Mouse (Mus musculus) lung, embryonic 16.5 days (tissue): ENCODE results near the gene Dguok. TPM values are rescaled to one million over a fixed set of nuclear protein-coding genes. Genes with fewer than 3 reads are reported as not detected.

ENCODE experiments used
- ATAC-seq: fragments of 200-750 bp; cut with Nextera tagmentation; 2 replicates; pipeline ENCODE4 v1.8.0; 2017; ENCODE audit warnings: low read depth, mild to moderate bottlenecking, moderate library complexity
- H3K27ac ChIP-seq: fragments of 300-500 bp; sonication (generic); 2 replicates; pipeline ENCODE4 v1.5.1; 2014; ENCODE audit warnings: mild to moderate bottlenecking, control low read depth, low read length
- H3K27me3 ChIP-seq: fragments of 300-500 bp; sonication (generic); 2 replicates; pipeline ENCODE4 v1.6.1; 2014; ENCODE audit warnings: low read depth, low read length, mixed read lengths; ENCODE audit not compliant: control insufficient read depth, insufficient read depth
- H3K36me3 ChIP-seq: fragments of 300-500 bp; sonication (generic); 2 replicates; pipeline ENCODE4 v1.6.1; 2014; ENCODE audit warnings: low read length; ENCODE audit not compliant: control insufficient read depth, insufficient read depth
- H3K4me1 ChIP-seq: fragments of 300-500 bp; sonication (generic); replicated peaks from 2 replicates; pipeline ENCODE4 v1.6.1; 2014; ENCODE audit warnings: low read length, mixed read lengths; ENCODE audit not compliant: control insufficient read depth, insufficient read depth
- H3K4me2 ChIP-seq: fragments of 300-500 bp; sonication (generic); 2 replicates; pipeline ENCODE4 v1.6.1; 2014; ENCODE audit warnings: low read depth, low read length, control low read depth
- H3K4me3 ChIP-seq: fragments of 300-500 bp; sonication (generic); 2 replicates; pipeline ENCODE4 v1.5.1; 2014; ENCODE audit warnings: mild to moderate bottlenecking, low read length, control low read depth
- H3K9ac ChIP-seq: fragments of 300-500 bp; sonication (generic); 2 replicates; pipeline ENCODE4 v1.6.1; 2014; ENCODE audit warnings: low read length, control low read depth
- H3K9me3 ChIP-seq: fragments of 300-500 bp; sonication (generic); 2 replicates; pipeline ENCODE4 v1.6.1; 2016; ENCODE audit warnings: low read length; ENCODE audit not compliant: control insufficient read depth
- WGBS: fragments of 180-500 bp; shearing (Covaris S2); extraction: QIAGEN DNeasy Blood & Tissue Kit; methylation state at CpG from one replicate; pipeline ENCODE4 v1.1.7; 2014; 5-methylcytosine and 5-hydroxymethylcytosine counted together
- polyA plus RNA-seq: library from polyadenylated mRNA; unstranded; fragments of >200 nt; fragmentation: Nextera tagmentation; extraction: Ambion mirVana; gene quantifications from 2 replicates; pipeline ENCODE4 v1.2.1, GENCODE M21; 2015

Gene Dguok
- polyA plus RNA-seq, 1 experiment from 2014 or later, result 78.3 TPM

- Histone ChIP-seq H3K9ac (no peak overlapping the region), H3K4me1 (no peaks in the 10 kb centered on the region), H3K36me3 (peaks cover 9% of the 10 kb centered on the region), H3K4me2 (no peak overlapping the region), H3K27ac (no peak overlapping the region), H3K9me3 (no peaks in the 10 kb centered on the region), H3K4me3 (no peak overlapping the region), H3K27me3 (no peaks in the 10 kb centered on the region)
- WGBS, result 72% methylated on average over 7 of the region's 7 CpGs
- no peak for ATAC-seq
These were observed 31.3 kb downstream of the Dguok start for GRCm38 (mm10) chr6:83475431-83475830.

GRCm38 (mm10) chr6:83473240-83473639 lies 33.5 kb downstream of the Dguok start:
- Histone ChIP-seq H3K4me1 (no peaks in the 10 kb centered on the region), H3K36me3 (no peaks in the 10 kb centered on the region), H3K27me3 (no peaks in the 10 kb centered on the region), H3K4me2 (no peak overlapping the region), H3K9me3 (no peaks in the 10 kb centered on the region), H3K4me3 (no peak overlapping the region), H3K9ac (no peak overlapping the region), H3K27ac (no peak overlapping the region)
- no peak for ATAC-seq
- WGBS, result 75% methylated on average over 9 of the region's 9 CpGs

- Histone ChIP-seq H3K9ac (no peak overlapping the region), H3K4me3 (no peak overlapping the region), H3K36me3 (no peaks in the 10 kb centered on the region), H3K27me3 (no peaks in the 10 kb centered on the region), H3K27ac (no peak overlapping the region), H3K4me1 (no peaks in the 10 kb centered on the region), H3K9me3 (no peaks in the 10 kb centered on the region), H3K4me2 (no peak overlapping the region)
- no peak for ATAC-seq
- 76% methylated on average over 7 of the region's 7 CpGs for WGBS
These were observed 35.0 kb downstream of the Dguok start for GRCm38 (mm10) chr6:83471739-83472138.

GRCm38 (mm10) chr6:83464011-83464410 lies 42.8 kb downstream of the Dguok start:
- no peak overlapping the region for H3K4me2 ChIP-seq
- no peaks in the 10 kb centered on the region for H3K9me3 ChIP-seq
- no peak overlapping the region for H3K27ac ChIP-seq
- H3K4me1 ChIP-seq, result peaks cover 9% of the 10 kb centered on the region
- no peak for ATAC-seq
- no peaks in the 10 kb centered on the region for H3K27me3 ChIP-seq
- H3K36me3 ChIP-seq, result no peaks in the 10 kb centered on the region
- no peak overlapping the region for H3K4me3 ChIP-seq
- no peak overlapping the region for H3K9ac ChIP-seq

- peak within 1 kb of the TSS; percentile 69 for H3K27ac ChIP-seq
These were observed 47.6 kb downstream of the Dguok start, which contains the start of gene Tet3 for GRCm38 (mm10) chr6:83459034-83459644. TSS of gene Tet3 (minus strand) at chr6:83459084.

GRCm38 (mm10) chr6:83456984-83457810 lies 49.6 kb downstream of the Dguok start:
- Histone ChIP-seq H3K27me3 (no peaks in the 10 kb centered on the region), H3K9me3 (no peaks in the 10 kb centered on the region), H3K4me3 (peak overlapping the region; percentile 85), H3K27ac (peak overlapping the region; percentile 98), H3K9ac (peak overlapping the region; percentile 91), H3K36me3 (peaks cover 2% of the 10 kb centered on the region; the same call in 1 of the 2 replicates), H3K4me2 (peak overlapping the region; percentile 94), H3K4me1 (peaks cover 52% of the 10 kb centered on the region)
- ATAC-seq, result peak; percentile 67
- 8% methylated on average over 27 of the region's 33 CpGs for whole genome bisulfite sequencing

More at GRCm38 (mm10) chr6:83459034-83459644, 47.6 kb downstream of the Dguok start, which contains the start of gene Tet3:
- Histone ChIP-seq H3K27me3 (no peaks in the 10 kb centered on the region), H3K9me3 (no peaks in the 10 kb centered on the region), H3K9ac (no peak within 1 kb of the TSS), H3K4me3 (no peak within 1 kb of the TSS), H3K4me2 (no peak within 1 kb of the TSS), H3K36me3 (no peaks in the 10 kb centered on the region), H3K4me1 (peaks cover 34% of the 10 kb centered on the region)
- 41% methylated on average over 4 of the region's 4 CpGs for WGBS
- ATAC-seq, result no peak

- peak; percentile 83 for ATAC-seq
- H3K4me2 ChIP-seq, result peak overlapping the region; percentile 94
- H3K4me1 ChIP-seq, result peaks cover 60% of the 10 kb centered on the region
- peaks cover 2% of the 10 kb centered on the region; the same call in 1 of the 2 replicates for H3K36me3 ChIP-seq
- peak overlapping the region; percentile 85 for H3K4me3 ChIP-seq
- H3K9me3 ChIP-seq, result no peaks in the 10 kb centered on the region
- peak overlapping the region; percentile 98 for H3K27ac ChIP-seq
- peak overlapping the region; percentile 91 for H3K9ac ChIP-seq
- WGBS, result 0% methylated on average over 43 of the region's 105 CpGs
- no peaks in the 10 kb centered on the region for H3K27me3 ChIP-seq
These were observed 50.4 kb downstream of the Dguok start for GRCm38 (mm10) chr6:83456131-83456983.

GRCm38 (mm10) chr6:83455328-83456130 lies 51.2 kb downstream of the Dguok start:
- 1% methylated on average over 28 of the region's 41 CpGs for WGBS
- H3K9me3 ChIP-seq, result no peaks in the 10 kb centered on the region
- peak; percentile 34 for ATAC-seq
- H3K27me3 ChIP-seq, result no peaks in the 10 kb centered on the region
- H3K27ac ChIP-seq, result peak overlapping the region; percentile 98
- H3K9ac ChIP-seq, result peak overlapping the region; percentile 91
- H3K4me2 ChIP-seq, result peak overlapping the region; percentile 94
- H3K36me3 ChIP-seq, result peaks cover 2% of the 10 kb centered on the region; the same call in 1 of the 2 replicates
- H3K4me3 ChIP-seq, result peak overlapping the region; percentile 85
- H3K4me1 ChIP-seq, result peaks cover 69% of the 10 kb centered on the region
